Mouse (Mus musculus) cerebellum, adult 9-10 months (tissue): ENCODE measurements around the gene Hnrnpab.

Experiments
- DNase-seq: peaks from one replicate; pipeline ENCODE4 v3.0.0; 2022

Hnrnpab gene

GRCm38 (mm10) chr11:51606447-51607095 is at the start of gene Hnrnpab:
Gene Hnrnpab, minus strand, starts transcription at chr11:51606847.
- DNase-seq: peak; percentile 99

- DNase-seq: no peak
Measured at GRCm38 (mm10) chr11:51654891-51655290, 48.2 kb upstream of the Hnrnpab start.

GRCm38 (mm10) chr11:51653736-51654135 is 47.1 kb upstream of the Hnrnpab start:
- DNase-seq: no peak

- DNase-seq: no peak
Measured at GRCm38 (mm10) chr11:51652889-51653418, 46.3 kb upstream of the Hnrnpab start.

GRCm38 (mm10) chr11:51650691-51651515 is 44.3 kb upstream of the Hnrnpab start, which contains the start of the genes N4bp3 and D930048N14Rik:
Gene N4bp3, minus strand, starts transcription at chr11:51650842.
Gene D930048N14Rik, plus strand, starts transcription at chr11:51650954.
- DNase-seq: peak; percentile 32

- DNase-seq: peak; percentile 22
Measured at GRCm38 (mm10) chr11:51650261-51650660, 43.6 kb upstream of the Hnrnpab start.

GRCm38 (mm10) chr11:51649889-51650199 is 43.2 kb upstream of the Hnrnpab start:
- no peak for DNase-seq

GRCm38 (mm10) chr11:51649111-51649888 is 42.7 kb upstream of the Hnrnpab start:
- DNase-seq: peak; percentile 20

- DNase-seq: peak; percentile 26
Measured at GRCm38 (mm10) chr11:51648566-51648965, 41.9 kb upstream of the Hnrnpab start.

- peak; percentile 10 for DNase-seq
Measured at GRCm38 (mm10) chr11:51646751-51647667, 40.4 kb upstream of the Hnrnpab start.

GRCm38 (mm10) chr11:51646245-51646644 is 39.6 kb upstream of the Hnrnpab start:
- no peak for DNase-seq

GRCm38 (mm10) chr11:51645293-51645692 is 38.6 kb upstream of the Hnrnpab start:
- DNase-seq: peak; percentile 23

GRCm38 (mm10) chr11:51644217-51644616 is 37.6 kb upstream of the Hnrnpab start:
- DNase-seq: peak; percentile 8

GRCm38 (mm10) chr11:51643761-51644160 is 37.1 kb upstream of the Hnrnpab start:
- DNase-seq: peak; percentile 60

- DNase-seq: peak; percentile 41
Measured at GRCm38 (mm10) chr11:51643202-51643601, 36.6 kb upstream of the Hnrnpab start.

GRCm38 (mm10) chr11:51640748-51641147 is 34.1 kb upstream of the Hnrnpab start:
- DNase-seq: peak; percentile 17

GRCm38 (mm10) chr11:51638497-51638896 is 31.9 kb upstream of the Hnrnpab start:
- DNase-seq: peak; percentile 8

GRCm38 (mm10) chr11:51637971-51638414 is 31.3 kb upstream of the Hnrnpab start:
- no peak for DNase-seq

- peak; percentile 76 for DNase-seq
Measured at GRCm38 (mm10) chr11:51636323-51636684, 29.7 kb upstream of the Hnrnpab start.

- DNase-seq: peak; percentile 90
Measured at GRCm38 (mm10) chr11:51635525-51636322, 29.1 kb upstream of the Hnrnpab start, which contains the start of gene Rmnd5b. Gene Rmnd5b, minus strand, starts transcription at chr11:51635896.

GRCm38 (mm10) chr11:51635127-51635524 is 28.5 kb upstream of the Hnrnpab start:
- DNase-seq: no peak
